Mouse (Mus musculus) CH12.LX (cell line): ENCODE measurements around the gene Rybp. TPM values are rescaled to one million over a fixed set of nuclear protein-coding genes. Genes with fewer than 3 reads are reported as not detected.

Source experiments
- DNase-seq: peaks from one replicate; pipeline ENCODE4 v3.0.0-alpha.2; 2013; ENCODE audit errors: extremely low read depth
- H3K27ac ChIP-seq: 2 replicates; pipeline ENCODE4 v1.5.1; 2012; ENCODE audit warnings: low read depth, mild to moderate bottlenecking, control low read depth, moderate library complexity; ENCODE audit not compliant: insufficient read depth
- H3K27me3 ChIP-seq: replicated peaks from 2 replicates; pipeline ENCODE3; 2012; ENCODE audit warnings: inconsistent platforms
- H3K36me3 ChIP-seq, 2 experiments: replicated peaks in 1 of 2; 2 replicates each; pipeline versions ENCODE3 to v1.6.1; 2012; ENCODE audit warnings: inconsistent platforms in 1 of 2, low read length in 1 of 2, mild to moderate bottlenecking in 1 of 2, mixed read lengths in 1 of 2, moderate library complexity in 1 of 2; ENCODE audit not compliant: control insufficient read depth in 1 of 2, insufficient read depth in 1 of 2
- H3K4me1 ChIP-seq, 2 experiments: 2 replicates each; pipeline ENCODE4 v1.6.1; 2012; ENCODE audit warnings: inconsistent platforms in 1 of 2, moderate library complexity in 1 of 2; ENCODE audit not compliant: insufficient read depth in 2 of 2, control insufficient read depth in 1 of 2
- H3K4me2 ChIP-seq: 2 replicates; pipeline ENCODE4 v1.6.1; 2012; ENCODE audit warnings: low read depth, mild to moderate bottlenecking, control low read depth; ENCODE audit not compliant: poor library complexity, insufficient read depth, severe bottlenecking
- H3K4me3 ChIP-seq, 3 experiments: fragments of 150-350 bp in 1 of 3; sonication (generic) in 1 of 3; replicated peaks in 1 of 3; 2 replicates each; pipeline versions ENCODE3 to v1.5.1; 2011 to 2012; ENCODE audit warnings: low read depth in 2 of 3, low read length in 2 of 3, mild to moderate bottlenecking in 2 of 3, moderate library complexity in 2 of 3, control low read depth in 1 of 3, improper control_type of control experiment in 1 of 3, inconsistent platforms in 1 of 3, mixed read lengths in 1 of 3; ENCODE audit not compliant: poor library complexity in 1 of 3
- H3K79me2 ChIP-seq: replicated peaks from 2 replicates; pipeline ENCODE4 v1.6.1; 2012; ENCODE audit warnings: mild to moderate bottlenecking, moderate library complexity; ENCODE audit not compliant: control insufficient read depth, poor library complexity, insufficient read depth, severe bottlenecking; ENCODE audit errors: extremely low read depth
- H3K9ac ChIP-seq: 2 replicates; pipeline ENCODE4 v1.6.1; 2012; ENCODE audit warnings: low read depth, mild to moderate bottlenecking, control low read depth, moderate library complexity; ENCODE audit not compliant: insufficient read depth
- H3K9me3 ChIP-seq: replicated peaks from 2 replicates; pipeline ENCODE3; 2012; ENCODE audit warnings: low read length, inconsistent platforms, mixed read lengths
- BHLHE40 ChIP-seq: IDR thresholded peaks from 2 replicates; pipeline ENCODE4 v1.6.1; 2011; ENCODE audit warnings: mild to moderate bottlenecking, low read depth, low read length, improper control_type of control experiment
- CHD1 ChIP-seq: IDR thresholded peaks from 2 replicates; pipeline ENCODE4 v1.6.1; 2012; ENCODE audit warnings: low read depth, low read length, improper control_type of control experiment, inconsistent platforms
- CHD2 ChIP-seq: IDR thresholded peaks from 2 replicates; pipeline ENCODE4 v1.6.1; 2011; ENCODE audit warnings: low read length, improper control_type of control experiment
- CTCF ChIP-seq, 2 experiments: IDR thresholded peaks in 1 of 2; conservative IDR thresholded peaks in 1 of 2; 2 replicates each; pipeline ENCODE4 v1.5.1; 2011 to 2012; ENCODE audit warnings: low read depth in 2 of 2, low read length in 2 of 2, improper control_type of control experiment in 1 of 2, inconsistent platforms in 1 of 2, mild to moderate bottlenecking in 1 of 2, moderate library complexity in 1 of 2
- E2F4 ChIP-seq: IDR thresholded peaks from 2 replicates; pipeline ENCODE4 v1.6.1; 2011; ENCODE audit warnings: low read depth, low read length, improper control_type of control experiment; ENCODE audit not compliant: insufficient replicate concordance
- ELF1 ChIP-seq: IDR thresholded peaks from 2 replicates; pipeline ENCODE4 v1.6.1; 2014; ENCODE audit warnings: low read depth, mild to moderate bottlenecking, inconsistent platforms, low read length, improper control_type of control experiment
- EP300 ChIP-seq: IDR thresholded peaks from 2 replicates; pipeline ENCODE4 v1.6.1; 2011; ENCODE audit warnings: low read length, improper control_type of control experiment
- ETS1 ChIP-seq: conservative IDR thresholded peaks from 2 replicates; pipeline ENCODE4 v1.6.1; 2012; ENCODE audit warnings: low read depth, mild to moderate bottlenecking, inconsistent platforms, low read length, improper control_type of control experiment, moderate library complexity
- GABPA ChIP-seq: IDR thresholded peaks from 2 replicates; pipeline ENCODE4 v1.6.1; 2012; ENCODE audit warnings: low read depth, low read length, improper control_type of control experiment, inconsistent platforms; ENCODE audit not compliant: insufficient replicate concordance
- MAFK ChIP-seq: IDR thresholded peaks from 2 replicates; pipeline ENCODE4 v1.6.1; 2011; ENCODE audit warnings: low read length, improper control_type of control experiment; ENCODE audit not compliant: insufficient replicate concordance
- MAX ChIP-seq: IDR thresholded peaks from 2 replicates; pipeline ENCODE4 v1.6.1; 2011; ENCODE audit warnings: low read length, improper control_type of control experiment
- MAZ ChIP-seq: IDR thresholded peaks from 2 replicates; pipeline ENCODE4 v1.6.1; 2012; ENCODE audit warnings: low read depth, mild to moderate bottlenecking, inconsistent platforms, low read length, improper control_type of control experiment, moderate library complexity
- MEF2A ChIP-seq: IDR thresholded peaks from 2 replicates; pipeline ENCODE4 v1.6.1; 2014; ENCODE audit warnings: low read depth, mild to moderate bottlenecking, inconsistent platforms, low read length, improper control_type of control experiment, borderline replicate concordance
- MYC ChIP-seq: IDR thresholded peaks from 2 replicates; pipeline ENCODE4 v1.6.1; 2011; ENCODE audit warnings: low read depth, mild to moderate bottlenecking, improper control_type of control experiment, low read length
- NELFE ChIP-seq: IDR thresholded peaks from 2 replicates; pipeline ENCODE4 v1.6.1; 2011; ENCODE audit warnings: low read depth, low read length, improper control_type of control experiment
- PAX5 ChIP-seq: IDR thresholded peaks from 2 replicates; pipeline ENCODE4 v1.6.1; 2012; ENCODE audit warnings: low read length, inconsistent platforms, mixed read lengths
- POLR2A ChIP-seq: IDR thresholded peaks from 2 replicates; pipeline ENCODE4 v1.6.1; 2011; ENCODE audit warnings: low read depth, mild to moderate bottlenecking, improper control_type of control experiment, low read length
- POLR2AphosphoS2 ChIP-seq: IDR thresholded peaks from 2 replicates; pipeline ENCODE4 v1.6.1; 2011; ENCODE audit warnings: low read depth, low read length, improper control_type of control experiment
- RAD21 ChIP-seq: IDR thresholded peaks from 2 replicates; pipeline ENCODE4 v1.6.1; 2011; ENCODE audit warnings: low read depth, mild to moderate bottlenecking, low read length, improper control_type of control experiment, moderate library complexity
- SIN3A ChIP-seq: IDR thresholded peaks from 2 replicates; pipeline ENCODE4 v1.6.1; 2012; ENCODE audit warnings: low read length, improper control_type of control experiment, inconsistent platforms
- TBP ChIP-seq: conservative IDR thresholded peaks from 2 replicates; pipeline ENCODE4 v1.6.1; 2011; ENCODE audit warnings: low read depth, low read length, improper control_type of control experiment
- TCF12 ChIP-seq: IDR thresholded peaks from 2 replicates; pipeline ENCODE4 v1.6.1; 2014; ENCODE audit warnings: low read depth, mild to moderate bottlenecking, inconsistent platforms, low read length, improper control_type of control experiment
- USF1 ChIP-seq: IDR thresholded peaks from 2 replicates; pipeline ENCODE4 v1.6.1; 2014; ENCODE audit warnings: low read depth, mild to moderate bottlenecking, inconsistent platforms, low read length, improper control_type of control experiment
- ZC3H11A ChIP-seq: IDR thresholded peaks from 2 replicates; pipeline ENCODE4 v1.6.1; 2012; ENCODE audit warnings: low read depth, mild to moderate bottlenecking, inconsistent platforms, low read length, improper control_type of control experiment
- ZKSCAN1 ChIP-seq: IDR thresholded peaks from 2 replicates; pipeline ENCODE4 v1.6.1; 2012; ENCODE audit warnings: low read depth, inconsistent platforms, low read length, improper control_type of control experiment, borderline replicate concordance
- ZMIZ1 ChIP-seq: IDR thresholded peaks from 2 replicates; pipeline ENCODE4 v1.6.1; 2012; ENCODE audit warnings: low read depth, mild to moderate bottlenecking, inconsistent platforms, low read length, improper control_type of control experiment
- ZNF384 ChIP-seq: IDR thresholded peaks from 2 replicates; pipeline ENCODE4 v1.6.1; 2012; ENCODE audit warnings: low read depth, low read length, improper control_type of control experiment, inconsistent platforms
- dilution Hi-C: fragments of 300-500 bp; cut with MboI; formaldehyde crosslinking; loops from 2 replicates; pipeline ENCODE4 v1.14.3; 2020; ENCODE audit warnings: low sequenced_read_pairs; ENCODE audit not compliant: extremely low pct_unique_long_range_greater_than_20kb, extremely low pct_ligation_motif_present
- in situ Hi-C: fragments of 300-500 bp; cut with MboI; formaldehyde crosslinking; loops from 3 replicates; pipeline ENCODE4 v1.14.3; 2019; ENCODE audit warnings: low sequenced_read_pairs, low pct_ligation_motif_present, low pct_unique_long_range_greater_than_20kb, mixed read lengths
- polyA plus RNA-seq: library from polyadenylated mRNA; unstranded; fragments of >175 nt; gene quantifications from 2 replicates; pipeline ENCODE4 v1.2.1, GENCODE M21; 2012; ENCODE audit warnings: low read depth; ENCODE audit not compliant: insufficient read length
- total RNA-seq, 2 experiments: library from RNA; depleted of rRNA; stranded (reverse); fragments of 300-350 nt in 1 of 2; fragments of >200 nt in 1 of 2; gene quantifications; 2 replicates each; pipeline ENCODE4 v1.2.3; 2012 to 2014

Gene Rybp
- total and polyA plus RNA-seq, 3 experiments: 9.1 to 27.4 (median 23.6) TPM

DNA sequence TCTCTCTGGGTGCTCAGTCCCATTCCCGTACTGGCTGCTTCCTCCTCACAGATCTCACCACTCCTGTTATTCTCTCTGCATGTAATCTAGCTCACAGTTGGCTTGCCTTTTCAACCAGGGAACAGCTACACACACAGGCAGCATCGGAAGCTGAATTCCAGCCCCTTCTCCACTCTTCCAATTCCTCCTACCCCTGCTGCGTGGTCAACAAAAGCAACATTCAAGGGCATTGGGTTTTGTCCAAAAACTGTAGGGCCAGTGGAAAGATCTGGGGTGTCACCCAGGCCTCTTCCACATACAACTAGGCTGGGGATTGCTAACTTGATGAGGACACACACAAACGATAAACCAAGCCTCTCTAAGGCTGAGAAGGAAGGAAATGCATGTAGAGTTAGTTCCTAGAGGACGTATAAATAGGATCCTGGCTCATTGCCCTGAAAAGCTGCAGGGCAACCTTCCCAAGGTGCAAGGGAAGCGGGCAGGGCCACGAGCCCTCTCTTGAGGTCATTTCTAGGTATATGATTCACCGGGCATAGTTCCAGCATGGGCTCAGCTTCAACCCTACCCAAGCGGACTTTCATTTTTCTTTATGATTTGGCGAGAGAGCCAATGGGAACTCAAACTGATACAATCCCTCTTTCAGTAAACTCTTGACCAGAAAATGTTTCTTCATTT lies 36.6 kb upstream of the Rybp start:
- Histone ChIP-seq H3K9me3 (no peaks in the 10 kb centered on the region), H3K9ac (no peak overlapping the region), H3K79me2 (no peaks in the 10 kb centered on the region), H3K4me2 (no peak overlapping the region), H3K27ac (no peak overlapping the region), H3K36me3 (no peaks in the 10 kb centered on the region), H3K4me3 (no peak overlapping the region), H3K27me3 (peaks cover 6% of the 10 kb centered on the region), H3K4me1 (no peaks in the 10 kb centered on the region)
- no peak for DNase-seq
- dilution Hi-C loops: no loop called here
- in situ Hi-C loops: no loop called here
- TF ChIP-seq USF1 (no peak), POLR2A (no peak), MYC (no peak), MAZ (no peak), ZC3H11A (no peak), EP300 (no peak), SIN3A (no peak), TCF12 (no peak), CHD1 (no peak), NELFE (no peak), ZNF384 (no peak), POLR2AphosphoS2 (no peak), BHLHE40 (no peak), ZKSCAN1 (no peak), ETS1 (no peak), GABPA (no peak)

DNA sequence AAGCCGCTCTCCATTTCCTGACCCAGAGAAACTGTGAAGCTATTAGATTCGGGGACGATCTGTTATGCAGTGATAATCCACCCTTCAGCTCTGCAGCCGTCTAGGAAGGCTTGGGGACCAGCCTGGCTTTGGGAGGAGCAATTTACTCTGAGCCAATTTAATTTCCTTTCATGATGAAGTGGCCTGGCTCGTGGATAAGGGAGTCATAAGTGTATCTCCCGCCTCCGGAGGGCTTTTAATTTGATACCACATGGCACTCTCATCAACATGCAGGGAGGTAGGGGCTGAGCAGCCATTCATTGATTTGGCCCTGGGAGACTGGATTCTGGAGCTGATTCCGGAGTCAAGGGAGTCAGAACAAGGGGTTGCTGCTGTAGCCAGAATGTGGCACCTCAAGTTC lies 35.3 kb upstream of the Rybp start:
- Histone ChIP-seq H3K27ac (no peak overlapping the region), H3K4me2 (no peak overlapping the region), H3K27me3 (peaks cover 6% of the 10 kb centered on the region), H3K9me3 (no peaks in the 10 kb centered on the region), H3K4me1 (no peaks in the 10 kb centered on the region), H3K36me3 (no peaks in the 10 kb centered on the region), H3K9ac (no peak overlapping the region)
- DNase-seq: no peak
- dilution Hi-C loops: no loop called here
- TF ChIP-seq TBP (no peak), MYC (no peak), MEF2A (no peak), RAD21 (no peak), TCF12 (no peak), CHD1 (no peak), CHD2 (no peak), EP300 (no peak), ZKSCAN1 (no peak), E2F4 (no peak), ZC3H11A (no peak), CTCF (conservative IDR thresholded peaks at IDR 0.05 in 1 of 2, IDR thresholded peaks at IDR 0.05 in 1 of 2; ENCODE audit: low read depth in 2 of 2, low read length in 2 of 2) (no peak), NELFE (no peak), ELF1 (no peak), PAX5 (no peak), GABPA (no peak), MAX (no peak), MAFK (no peak), ZMIZ1 (no peak), SIN3A (no peak)
- TF ChIP-seq, all 38 proteins: peak for 0
- in situ Hi-C loops: no loop called here
- Histone ChIP-seq H3K79me2 (no peaks in the 10 kb centered on the region), H3K4me3 (no peak overlapping the region)
